Mouse (Mus musculus) forebrain, postnatal 0 days (tissue): ENCODE measurements around the gene Slc50a1. TPM values are rescaled to one million over a fixed set of nuclear protein-coding genes. Genes with fewer than 3 reads are reported as not detected.

Experiments
- ATAC-seq: fragments of 200-750 bp; cut with Nextera tagmentation; 2 replicates; pipeline ENCODE4 v1.8.0; 2017; ENCODE audit warnings: mild to moderate bottlenecking, moderate library complexity
- DNase-seq: peaks from one replicate; pipeline ENCODE4 v3.0.0-alpha.2; 2015
- H3K27ac ChIP-seq: fragments of 300-500 bp; sonication (generic); 2 replicates; pipeline ENCODE4 v1.5.1; 2014; ENCODE audit warnings: low read depth, mild to moderate bottlenecking, antibody characterized with exemption, low read length, moderate library complexity, mixed read lengths
- H3K27me3 ChIP-seq: fragments of 300-500 bp; sonication (generic); 2 replicates; pipeline ENCODE4 v1.6.1; 2014; ENCODE audit warnings: mild to moderate bottlenecking, low read length, mixed read lengths; ENCODE audit not compliant: insufficient read depth
- H3K36me3 ChIP-seq: fragments of 300-500 bp; sonication (generic); 2 replicates; pipeline ENCODE4 v1.6.1; 2014; ENCODE audit warnings: mild to moderate bottlenecking, moderate library complexity; ENCODE audit not compliant: insufficient read depth
- H3K4me1 ChIP-seq: fragments of 300-500 bp; sonication (generic); 2 replicates; pipeline ENCODE4 v1.6.1; 2014; ENCODE audit warnings: antibody characterized with exemption; ENCODE audit not compliant: insufficient read depth
- H3K4me2 ChIP-seq: fragments of 300-500 bp; sonication (generic); 2 replicates; pipeline ENCODE4 v1.6.1; 2014; ENCODE audit warnings: low read depth, mild to moderate bottlenecking, moderate library complexity
- H3K4me3 ChIP-seq: fragments of 300-500 bp; sonication (generic); 2 replicates; pipeline ENCODE4 v1.5.1; 2014; ENCODE audit warnings: low read depth, low read length, mixed read lengths
- H3K9ac ChIP-seq: fragments of 300-500 bp; sonication (generic); 2 replicates; pipeline ENCODE4 v1.6.1; 2014; ENCODE audit warnings: mild to moderate bottlenecking
- H3K9me3 ChIP-seq: fragments of 300-500 bp; sonication (generic); 2 replicates; pipeline ENCODE4 v1.6.1; 2016; ENCODE audit warnings: low read length
- CTCF ChIP-seq: sonication (generic); IDR thresholded peaks from 2 replicates; pipeline ENCODE4 v1.5.1; 2016; ENCODE audit warnings: antibody characterized with exemption, control low read depth, low read depth
- WGBS: fragments of 180-500 bp; shearing (Covaris S2); extraction: QIAGEN DNeasy Blood & Tissue Kit; methylation state at CpG from one replicate; pipeline ENCODE4 v1.1.7; 2014; 5-methylcytosine and 5-hydroxymethylcytosine counted together
- polyA plus RNA-seq: library from polyadenylated mRNA; unstranded; fragments of >200 nt; fragmentation: Nextera tagmentation; extraction: Ambion mirVana; gene quantifications from 2 replicates; pipeline ENCODE4 v1.2.1, GENCODE M21; 2015
- total RNA-seq: library from RNA; depleted of rRNA; stranded (reverse); fragments of >200 nt; gene quantifications from 2 replicates; pipeline ENCODE4 v1.2.3, GENCODE M21; 2014

The Slc50a1 gene
- total and polyA plus RNA-seq, 2 experiments from 2014 or later, result 26.7 to 34.8 TPM

DNA sequence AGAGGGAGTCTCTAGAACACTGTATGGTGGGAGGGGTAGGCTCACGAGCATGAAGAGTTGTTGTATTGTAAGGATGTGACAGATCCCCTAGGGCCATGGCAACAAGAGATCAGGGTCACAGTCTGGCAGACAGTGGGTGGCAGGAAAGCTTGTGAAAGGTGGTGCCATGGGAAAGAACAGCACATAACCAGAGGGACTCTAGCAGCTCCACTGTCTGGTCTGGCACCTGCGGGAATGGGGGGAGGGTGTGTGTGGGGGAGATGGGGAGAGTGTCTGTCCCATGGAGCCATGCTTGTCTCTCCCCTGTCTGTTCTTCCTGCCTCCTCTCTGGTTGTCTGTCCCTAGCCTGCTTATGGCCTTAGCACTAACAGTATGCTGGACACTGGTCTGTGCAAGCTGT lies 15.2 kb upstream of the Slc50a1 start:
- Histone ChIP-seq H3K27ac (no peak overlapping the region), H3K4me3 (no peak overlapping the region), H3K4me2 (no peak overlapping the region), H3K9ac (no peak overlapping the region), H3K4me1 (0 out of 2 replicates have a peak, but pooled peaks cover 5% of the 10 kb centered on the region), H3K9me3 (no peaks in the 10 kb centered on the region), H3K36me3 (no peaks in the 10 kb centered on the region), H3K27me3 (no peaks in the 10 kb centered on the region)
- TF ChIP-seq CTCF, result no peak
- ATAC-seq (no peak), DNase-seq (no peak)
- 50% methylated on average over 2 of the region's 2 CpGs for WGBS

DNA sequence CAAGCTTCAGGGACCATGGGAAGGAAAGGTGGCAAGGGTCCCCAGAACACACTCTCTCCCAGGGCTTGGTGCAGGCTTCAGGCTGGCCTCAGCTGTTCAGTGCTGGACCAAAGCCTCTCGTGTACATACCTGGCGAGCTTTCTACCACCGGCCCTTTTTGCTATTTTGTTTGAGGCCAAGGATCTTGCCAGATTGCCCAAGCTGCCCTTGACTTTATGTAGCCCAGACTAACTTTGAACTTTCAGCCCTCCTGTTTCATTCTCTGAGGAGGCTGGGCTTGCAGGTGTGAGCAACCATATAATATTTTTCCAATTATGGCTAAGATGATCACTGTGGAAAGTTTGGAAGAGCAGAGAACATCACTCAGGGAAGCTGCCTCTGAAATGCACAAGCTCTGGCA lies 13.9 kb upstream of the Slc50a1 start:
- WGBS, result 95% methylated on average over 3 of the region's 3 CpGs
- Histone ChIP-seq H3K9ac (no peak overlapping the region), H3K4me1 (0 out of 2 replicates have a peak, but pooled peaks cover 5% of the 10 kb centered on the region), H3K36me3 (no peaks in the 10 kb centered on the region), H3K4me2 (no peak overlapping the region), H3K27ac (no peak overlapping the region), H3K4me3 (no peak overlapping the region), H3K9me3 (no peaks in the 10 kb centered on the region), H3K27me3 (no peaks in the 10 kb centered on the region)
- no peak for ATAC-seq
- TF ChIP-seq CTCF, result no peak
- no peak for DNase-seq

DNA sequence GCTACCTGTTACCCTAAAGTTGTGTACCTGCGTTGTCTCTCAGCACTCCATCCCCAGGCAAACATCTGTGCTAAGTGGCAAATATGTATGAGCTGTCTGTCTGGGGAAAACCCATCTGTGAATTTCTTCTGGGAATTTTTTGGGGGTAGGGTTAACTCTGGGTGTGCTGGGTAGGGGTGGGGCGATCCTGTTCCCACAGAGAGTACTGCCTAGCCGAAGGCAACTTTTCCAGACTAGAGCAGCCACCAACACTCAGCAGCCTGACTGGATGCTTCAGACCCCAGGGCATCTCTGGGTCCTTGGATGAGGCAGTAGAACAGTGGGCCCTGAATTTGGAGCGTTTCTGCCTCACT lies 11.9 kb upstream of the Slc50a1 start:
- 0 out of 2 replicates have a peak overlapping the region, but pooled peaks have one; percentile 23 for H3K9ac ChIP-seq
- no peak for ATAC-seq

DNA sequence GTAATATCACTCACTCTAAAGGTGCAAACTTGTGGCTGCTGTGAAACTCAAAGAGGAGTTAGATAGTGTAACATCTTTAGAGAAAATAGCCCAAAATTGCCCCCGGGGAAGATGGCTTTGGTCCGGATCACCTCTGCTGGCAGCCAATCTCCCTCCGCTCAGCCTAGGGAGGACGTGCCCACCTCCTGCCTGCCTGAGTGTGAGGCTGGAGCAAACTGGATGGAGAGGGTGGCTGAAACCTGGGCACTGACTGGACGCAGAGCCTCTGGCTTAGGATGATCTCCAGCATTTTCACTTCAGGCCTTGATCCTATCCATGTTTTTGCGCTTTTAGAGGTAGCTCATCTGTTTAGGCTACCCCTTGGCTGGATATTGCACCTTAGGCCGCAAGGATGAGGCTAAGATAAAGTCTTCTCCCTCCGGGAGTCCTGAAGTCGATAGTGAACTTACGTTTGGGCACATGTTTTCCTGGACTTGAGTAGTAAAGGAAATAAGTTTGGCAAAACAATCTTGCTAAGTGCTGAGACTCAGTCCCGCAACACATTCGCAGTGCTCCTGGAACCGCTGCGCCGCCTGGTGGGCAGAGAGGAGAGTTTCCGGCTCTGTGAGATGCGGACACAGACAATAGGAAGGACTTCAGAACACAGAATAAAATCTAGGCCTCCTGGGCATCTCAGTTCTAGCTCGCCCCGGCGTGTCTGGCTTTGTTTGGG lies 11.4 kb upstream of the Slc50a1 start:
- ATAC-seq (no peak), DNase-seq (peak; percentile 89)
- peak overlapping the region; percentile 49; the same call in 1 of the 2 replicates for H3K4me3 ChIP-seq
- no peaks in the 10 kb centered on the region for H3K36me3 ChIP-seq
- peak overlapping the region; percentile 91 for H3K4me2 ChIP-seq
- 0 out of 2 replicates have a peak, but pooled peaks cover 9% of the 10 kb centered on the region for H3K4me1 ChIP-seq
- H3K9me3 ChIP-seq, result no peaks in the 10 kb centered on the region
- H3K9ac ChIP-seq, result 0 out of 2 replicates have a peak overlapping the region, but pooled peaks have one; percentile 23
- 12% methylated on average over 20 of the region's 20 CpGs for WGBS
- TF ChIP-seq CTCF, result peak; percentile 92
- H3K27me3 ChIP-seq, result no peaks in the 10 kb centered on the region
- H3K27ac ChIP-seq, result no peak overlapping the region

More for the DNA sequence above, 11.9 kb upstream of the Slc50a1 start:
- no peak for TF ChIP-seq CTCF
- 17% methylated on average over 4 of the region's 4 CpGs for WGBS
- no peak for DNase-seq
- Histone ChIP-seq H3K4me3 (no peak overlapping the region), H3K4me2 (no peak overlapping the region), H3K9me3 (no peaks in the 10 kb centered on the region), H3K27ac (no peak overlapping the region), H3K36me3 (no peaks in the 10 kb centered on the region), H3K27me3 (no peaks in the 10 kb centered on the region), H3K4me1 (0 out of 2 replicates have a peak, but pooled peaks cover 9% of the 10 kb centered on the region)

DNA sequence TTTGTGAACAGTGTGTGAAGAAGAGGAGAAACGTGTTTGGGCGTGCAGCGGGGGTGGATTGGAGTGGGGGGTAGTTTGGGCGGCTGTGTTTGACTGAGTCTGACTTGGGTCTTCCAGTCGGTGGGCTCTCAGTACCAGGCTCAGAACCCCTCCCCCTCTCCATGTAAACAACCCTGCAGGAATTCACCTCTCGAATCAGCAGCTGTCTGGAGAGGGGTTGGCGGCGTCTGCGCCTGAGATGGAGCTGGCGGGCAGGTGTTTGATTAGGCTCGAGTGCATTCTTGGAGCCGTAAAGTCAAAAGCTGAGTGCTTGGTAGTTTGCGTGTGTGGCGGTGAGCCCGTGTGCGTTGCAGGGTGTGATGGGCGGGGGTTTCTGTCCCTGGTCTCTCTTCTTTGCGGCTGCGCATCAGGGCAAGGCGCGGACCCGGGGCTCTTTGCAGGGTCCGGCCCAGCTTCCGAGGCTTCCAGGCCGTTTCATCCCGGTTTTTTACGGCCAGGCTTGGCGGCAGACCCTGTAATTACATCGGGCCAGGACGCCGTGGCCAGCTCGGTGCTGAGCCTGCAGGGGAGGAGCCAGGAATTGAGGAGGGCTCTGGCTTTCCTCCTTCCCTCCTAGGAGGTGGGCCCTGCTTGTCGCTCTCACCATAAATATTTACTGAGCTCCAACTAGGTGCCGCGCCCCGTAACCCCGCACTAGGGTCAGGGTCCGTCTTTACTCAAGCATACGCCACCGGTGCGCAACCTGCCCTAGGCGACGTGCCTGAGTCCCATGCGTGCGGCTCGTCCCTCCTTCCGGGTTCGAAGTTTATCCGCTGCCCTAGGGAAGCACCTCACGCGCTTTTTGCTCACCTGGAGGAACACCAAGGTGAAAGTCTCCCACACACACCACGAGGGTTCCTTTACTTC lies 10.5 kb upstream of the Slc50a1 start, which contains the start of gene Efna1:
Gene Efna1 (minus strand): TSS at position 537 of the 906 bp plus-strand sequence.
- H3K27ac ChIP-seq, result peak within 1 kb of the TSS; percentile 59
- ATAC-seq, result peak; percentile 17
- H3K4me2 ChIP-seq, result peak within 1 kb of the TSS; percentile 91
- WGBS, result 3% methylated on average over 49 of the region's 52 CpGs
- peak; percentile 61 for DNase-seq
- H3K4me3 ChIP-seq, result peak within 1 kb of the TSS; percentile 49
- 0 out of 2 replicates have a peak, but pooled peaks cover 9% of the 10 kb centered on the region for H3K4me1 ChIP-seq
- no peaks in the 10 kb centered on the region for H3K36me3 ChIP-seq
- peak within 1 kb of the TSS; percentile 59 for H3K9ac ChIP-seq
- H3K27me3 ChIP-seq, result no peaks in the 10 kb centered on the region
- H3K9me3 ChIP-seq, result no peaks in the 10 kb centered on the region
- TF ChIP-seq CTCF, result peak; percentile 19; the same call in 1 of the 2 replicates

DNA sequence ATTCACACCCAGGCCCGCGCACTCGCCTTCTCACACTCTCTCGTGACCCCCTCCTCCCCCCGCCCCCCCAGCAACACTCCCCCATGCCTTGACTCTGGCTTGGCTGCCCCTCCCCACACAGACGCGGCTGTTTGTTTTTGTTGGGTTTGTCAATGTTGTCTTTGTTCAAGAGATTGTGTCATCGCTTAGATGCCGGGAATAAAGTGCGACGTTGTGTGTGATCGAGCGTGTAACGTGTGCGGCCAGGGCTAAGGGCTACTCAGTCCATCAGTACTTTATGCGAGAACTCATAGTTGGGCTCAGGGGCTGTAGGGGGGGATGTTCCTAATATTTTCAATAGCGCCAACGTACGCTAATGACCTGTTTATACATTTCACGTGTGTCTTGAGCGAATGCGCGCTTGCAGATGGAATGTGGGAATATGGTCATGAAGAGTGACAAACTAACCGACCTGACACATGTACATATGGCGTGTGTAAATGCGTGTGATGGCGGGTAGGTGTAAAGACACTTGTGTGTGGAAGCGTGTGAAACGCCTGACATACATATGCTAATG lies 9.8 kb upstream of the Slc50a1 start:
- WGBS, result 1% methylated on average over 28 of the region's 29 CpGs

More for the DNA sequence above, 9.8 kb upstream of the Slc50a1 start:
- Histone ChIP-seq H3K36me3 (no peaks in the 10 kb centered on the region), H3K27me3 (no peaks in the 10 kb centered on the region), H3K4me3 (peak overlapping the region; percentile 49), H3K9me3 (no peaks in the 10 kb centered on the region), H3K4me1 (0 out of 2 replicates have a peak, but pooled peaks cover 9% of the 10 kb centered on the region), H3K27ac (peak overlapping the region; percentile 57; the same call in 1 of the 2 replicates), H3K4me2 (peak overlapping the region; percentile 91), H3K9ac (peak overlapping the region; percentile 59)
- ATAC-seq (peak; percentile 50), DNase-seq (peak; percentile 49)
- TF ChIP-seq CTCF, result no peak; the same call in 1 of the 2 replicates
